Mouse (Mus musculus) gastrocnemius, postnatal 36 days (tissue): ENCODE data around the gene Ppm1d. TPM values are rescaled to one million over a fixed set of nuclear protein-coding genes. Genes with fewer than 3 reads are reported as not detected.

Source experiments
- DNase-seq, 2 experiments: peaks; one replicate each; pipeline ENCODE4 v3.0.0; 2022
- intact Hi-C: fragments of 180-260 bp; cut with DNase I; formaldehyde crosslinking; loops from one replicate; pipeline ENCODE4 v1.15.1; 2025
- long read RNA-seq, 2 experiments: library from polyadenylated mRNA; stranded (forward); transcript quantifications; one replicate each; pipeline ENCODE4 v2.0.0; 2021
- total RNA-seq, 2 experiments: library from RNA; stranded (reverse); gene quantifications; 2 replicates each; pipeline ENCODE4 v1.2.3; 2021

The Ppm1d gene
- total RNA-seq, result 1 to 10 TPM; 4.5 to 7.1 TPM
- long read RNA-seq, experiment 1, partial matches to known transcripts, result 0 of 3 reads
- long read RNA-seq, experiment 1, other reads (novel, unspliced or antisense), result 0 of 3 reads
- long read RNA-seq, experiment 2, partial matches to known transcripts, result 1 of 6 reads
- long read RNA-seq, experiment 2, other reads (novel, unspliced or antisense), result 1 of 6 reads

GRCm38 (mm10) chr11:85310713-85311574, at the start of gene Ppm1d:
Gene Ppm1d (plus strand): TSS chr11:85311244.
- intact Hi-C loops, result no loop called here
- DNase-seq, result peak; percentile 93 to 97

- intact Hi-C loops, result no loop called here
- DNase-seq, result no peak
Observed at GRCm38 (mm10) chr11:85264635-85265034, 46.4 kb upstream of the Ppm1d start.

GRCm38 (mm10) chr11:85267393-85267792, 43.7 kb upstream of the Ppm1d start:
- intact Hi-C loops, result no loop called here

GRCm38 (mm10) chr11:85270631-85271030, 40.4 kb upstream of the Ppm1d start:
- intact Hi-C loops, result loop anchor here (5.0 kb wide), 1 partner anchor 67 kb away; no protein-coding TSS in a partner anchor
- DNase-seq, result no peak

More at GRCm38 (mm10) chr11:85267393-85267792, 43.7 kb upstream of the Ppm1d start:
- DNase-seq, result no peak

GRCm38 (mm10) chr11:85273299-85273698, 37.7 kb upstream of the Ppm1d start:
- no peak for DNase-seq
- intact Hi-C loops, result loop anchor here (5.0 kb wide), 1 partner anchor 64 kb away; no protein-coding TSS in a partner anchor

- intact Hi-C loops, result no loop called here
- DNase-seq, result no peak
Observed at GRCm38 (mm10) chr11:85275151-85275550, 35.9 kb upstream of the Ppm1d start.

- no peak for DNase-seq
- intact Hi-C loops, result no loop called here
Observed at GRCm38 (mm10) chr11:85277609-85278008, 33.4 kb upstream of the Ppm1d start.

- intact Hi-C loops, result no loop called here
- no peak for DNase-seq
Observed at GRCm38 (mm10) chr11:85278175-85278574, 32.9 kb upstream of the Ppm1d start.

GRCm38 (mm10) chr11:85281219-85281878, 29.7 kb upstream of the Ppm1d start:
- intact Hi-C loops, result no loop called here
- DNase-seq, result no peak

- DNase-seq, result no peak
- intact Hi-C loops, result no loop called here
Observed at GRCm38 (mm10) chr11:85297953-85298352, 13.1 kb upstream of the Ppm1d start.

- DNase-seq, result no peak
- intact Hi-C loops, result no loop called here
Observed at GRCm38 (mm10) chr11:85299880-85300279, 11.2 kb upstream of the Ppm1d start.

- intact Hi-C loops, result no loop called here
- no peak for DNase-seq
Observed at GRCm38 (mm10) chr11:85301161-85301560, 9.9 kb upstream of the Ppm1d start.

GRCm38 (mm10) chr11:85301836-85302235, 9.2 kb upstream of the Ppm1d start:
- DNase-seq, result no peak
- intact Hi-C loops, result no loop called here

GRCm38 (mm10) chr11:85306577-85307260, 4.3 kb upstream of the Ppm1d start:
- no peak for DNase-seq
- intact Hi-C loops, result no loop called here

GRCm38 (mm10) chr11:85308799-85309198, 2.2 kb upstream of the Ppm1d start:
- DNase-seq, result no peak
- intact Hi-C loops, result no loop called here

GRCm38 (mm10) chr11:85310407-85310712, 684 bp upstream of the Ppm1d start:
- intact Hi-C loops, result no loop called here
- DNase-seq, result no peak

GRCm38 (mm10) chr11:85311645-85312490, 824 bp downstream of the Ppm1d start:
- intact Hi-C loops, result no loop called here
- peak; percentile 10 to 28 for DNase-seq

GRCm38 (mm10) chr11:85312818-85313217, 1.8 kb downstream of the Ppm1d start:
- intact Hi-C loops, result no loop called here

GRCm38 (mm10) chr11:85313361-85313760, 2.3 kb downstream of the Ppm1d start:
- intact Hi-C loops, result no loop called here
- DNase-seq, result no peak

More at GRCm38 (mm10) chr11:85312818-85313217, 1.8 kb downstream of the Ppm1d start:
- peak; percentile 23 to 62 for DNase-seq
